Mouse (Mus musculus) brain, embryonic 14.5 days (tissue): ENCODE measurements around the gene Ltc4s.

ENCODE experiments used
- CTCF ChIP-seq: fragments of 200-500 bp; IDR thresholded peaks from 2 replicates; pipeline ENCODE4 v1.5.1; 2012; ENCODE audit warnings: inconsistent platforms, mild to moderate bottlenecking, moderate library complexity, borderline replicate concordance; ENCODE audit not compliant: insufficient read depth, insufficient read length; ENCODE audit errors: extremely low read depth
- POLR2A ChIP-seq: fragments of 200-500 bp; IDR thresholded peaks from 2 replicates; pipeline ENCODE4 v1.6.1; 2012; ENCODE audit warnings: mild to moderate bottlenecking, inconsistent platforms, borderline replicate concordance; ENCODE audit not compliant: poor library complexity, insufficient read depth, insufficient read length, severe bottlenecking; ENCODE audit errors: extremely low read depth

DNA sequence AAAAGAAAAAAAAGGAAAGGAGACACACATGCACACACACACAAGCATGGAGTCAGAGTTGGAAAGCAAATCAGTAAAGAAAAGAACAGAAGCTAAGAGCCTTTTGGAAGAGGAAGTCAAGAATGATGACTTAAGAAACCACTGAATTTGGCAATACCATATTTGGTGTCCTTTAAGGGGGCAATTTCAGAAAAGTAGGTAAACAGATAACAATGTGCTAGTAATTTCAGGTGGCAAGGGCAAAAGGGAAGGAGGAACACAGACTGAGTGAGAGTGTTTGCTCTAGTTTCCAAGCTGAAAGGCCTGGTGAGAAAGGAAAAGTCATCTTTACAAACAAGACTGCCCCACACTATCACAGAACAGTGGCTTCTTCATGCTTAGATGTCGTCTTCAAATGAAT, 48.0 kb upstream of the Ltc4s start:
- TF ChIP-seq POLR2A (no peak), CTCF (no peak)
